25 mouse cellular contexts compared by ENCODE assay signal in the genomic region with DNA sequence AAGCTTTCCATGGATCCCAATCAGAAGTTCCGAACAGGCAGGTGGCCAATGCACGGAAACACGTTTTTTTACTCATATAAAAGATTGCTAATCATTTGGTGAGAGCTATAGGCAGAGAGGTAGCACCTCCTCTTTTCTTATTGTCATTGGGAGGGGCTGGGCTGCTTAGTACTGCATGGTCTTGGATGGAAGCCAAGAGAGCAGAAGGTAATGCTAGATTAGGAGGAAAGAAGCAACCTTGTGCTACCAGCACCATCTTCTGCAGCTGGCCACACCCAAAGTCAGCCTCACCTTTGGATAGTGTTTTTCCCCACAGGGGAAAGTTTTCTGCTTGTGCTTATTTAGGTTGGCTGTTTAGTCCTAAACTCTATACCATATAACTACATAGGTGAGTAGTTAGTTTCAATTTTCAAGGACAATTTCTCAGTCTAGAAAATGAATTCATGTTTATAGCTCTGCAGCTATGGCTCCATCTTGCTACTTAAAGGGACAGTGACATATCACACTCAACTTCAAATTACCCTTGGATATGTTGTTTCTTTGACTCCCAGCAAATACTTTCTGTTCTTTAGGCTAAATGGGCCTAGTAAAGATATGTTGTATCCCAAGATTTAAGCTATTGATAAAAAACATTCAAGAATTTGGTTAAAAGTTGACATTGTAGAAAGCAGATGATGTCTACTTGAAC.
A peak's percentile ranks its signal among the peaks of the same experiment; 100 is the strongest.
DNase-seq lines count a peak whose midpoint lies in the region; ATAC-seq and TF ChIP-seq lines count a peak whose summit lies in the region.
"Had no signal": no experiment of that assay in that cellular context is flagged by ENCODE, and none has a peak within 500 bp of the region (broad histone marks: within the 10 kb centered on the region; RNA-seq: fewer than 3 reads in every experiment).

No protein-coding gene starts in this region.

- H3K36me3 ChIP-seq in liver, embryonic 16.5 days (ENCODE audit: control insufficient read depth, insufficient read depth) = no peaks in the 10 kb centered on the region
- no peaks in the 10 kb centered on the region for H3K36me3 ChIP-seq in liver, postnatal 0 days (replicated peaks; ENCODE audit: insufficient read depth, low read length)
- no peaks in the 10 kb centered on the region for H3K36me3 ChIP-seq in stomach, postnatal 0 days (ENCODE audit: control insufficient read depth, insufficient read depth, low read length)
- H3K36me3 ChIP-seq: forebrain, embryonic 12.5 days; heart, embryonic 13.5 days; limb, embryonic 15.5 days; neural tube, embryonic 13.5 days had no signal

- no peak overlapping the region for H3K4me3 ChIP-seq in liver, embryonic 16.5 days (ENCODE audit: low read depth, low read length)
- no peak overlapping the region for H3K4me3 ChIP-seq in liver, postnatal 0 days (ENCODE audit: low read depth, low read length)
- H3K4me3 ChIP-seq in stomach, postnatal 0 days (ENCODE audit: low read depth, low read length) = no peak overlapping the region
- no peak overlapping the region for H3K4me3 ChIP-seq in lung, adult 2 months (replicated peaks; ENCODE audit: extremely low read depth, low read depth, low read length)
- H3K4me3 ChIP-seq: forebrain, embryonic 12.5 days; heart, embryonic 13.5 days; layer of hippocampus, adult 2 months; limb, embryonic 15.5 days; neural tube, embryonic 13.5 days had no signal

- DNase-seq in liver = no peak
- DNase-seq in liver, postnatal 0 days = peak; percentile 14
- DNase-seq in stomach, postnatal 0 days (ENCODE audit: low spot score) = peak; percentile 40
- DNase-seq in lung, adult 2 months = no peak
- no peak for DNase-seq in urinary bladder, postnatal 4 days (ENCODE audit: low spot score in 2 of 2)
- DNase-seq in cerebellum, adult 8-10 months = no peak
- DNase-seq: adrenal gland, adult 8-10 months; cerebellum, adult 11-12 months; cerebellum, postnatal 25 days; gastrocnemius, postnatal 14 days; heart, adult 18-20 months; kidney, adult 2 months; kidney, postnatal 10 days; layer of hippocampus, postnatal 36 days; midbrain, embryonic 14.5 days; thymus, postnatal 4 days had no signal

- H3K4me2 ChIP-seq in liver, embryonic 16.5 days (ENCODE audit: low read depth, low read length) = no peak overlapping the region
- H3K4me2 ChIP-seq in liver, postnatal 0 days (ENCODE audit: low read depth, low read length) = no peak overlapping the region
- no peak overlapping the region for H3K4me2 ChIP-seq in stomach, postnatal 0 days (replicated peaks; ENCODE audit: low read depth)
- H3K4me2 ChIP-seq: forebrain, embryonic 12.5 days; heart, embryonic 13.5 days; limb, embryonic 15.5 days; neural tube, embryonic 13.5 days had no signal

- no peaks in the 10 kb centered on the region for H3K27me3 ChIP-seq in liver, embryonic 16.5 days (ENCODE audit: control insufficient read depth, insufficient read depth, low read depth, low read length)
- H3K27me3 ChIP-seq in liver, postnatal 0 days (ENCODE audit: insufficient read depth, low read length) = no peaks in the 10 kb centered on the region
- H3K27me3 ChIP-seq in stomach, postnatal 0 days (ENCODE audit: control insufficient read depth, insufficient read depth, low read length) = no peaks in the 10 kb centered on the region
- H3K27me3 ChIP-seq: forebrain, embryonic 12.5 days; heart, embryonic 13.5 days; limb, embryonic 15.5 days; neural tube, embryonic 13.5 days had no signal

- TF ChIP-seq CTCF in liver, postnatal 0 days (IDR thresholded peaks at IDR 0.05; ENCODE audit: low read depth) = no peak
- TF ChIP-seq CTCF in stomach, postnatal 0 days (IDR thresholded peaks at IDR 0.05; ENCODE audit: low read depth) = no peak
- TF ChIP-seq CTCF in lung, adult 2 months (IDR thresholded peaks at IDR 0.05; ENCODE audit: insufficient read depth, low read length) = no peak

- TF ChIP-seq POLR2A in lung, adult 2 months (IDR thresholded peaks at IDR 0.05; ENCODE audit: borderline replicate concordance, extremely low read depth, low read depth, low read length) = no peak

- 64% methylated on average over 3 of the region's 3 CpGs for WGBS in liver, embryonic 16.5 days (ENCODE audit: insufficient replicate concordance)
- WGBS in liver, postnatal 0 days (ENCODE audit: insufficient replicate concordance) = 73% methylated on average over 3 of the region's 3 CpGs
- 68% methylated on average over 3 of the region's 3 CpGs for WGBS in stomach, postnatal 0 days
- 83% methylated on average over 3 of the region's 3 CpGs for WGBS in lung, adult 2 months

- H3K9me3 ChIP-seq in liver, embryonic 16.5 days (replicated peaks; ENCODE audit: control insufficient read depth, low read length) = no peaks in the 10 kb centered on the region
- no peaks in the 10 kb centered on the region for H3K9me3 ChIP-seq in liver, postnatal 0 days (ENCODE audit: low read length)
- H3K9me3 ChIP-seq in stomach, postnatal 0 days (ENCODE audit: control insufficient read depth, low read length) = no peaks in the 10 kb centered on the region
- H3K9me3 ChIP-seq: forebrain, embryonic 12.5 days; heart, embryonic 13.5 days; limb, embryonic 15.5 days; neural tube, embryonic 13.5 days had no signal

- H3K9ac ChIP-seq in liver, embryonic 16.5 days (ENCODE audit: low read depth, low read length) = no peak overlapping the region
- no peak overlapping the region for H3K9ac ChIP-seq in liver, postnatal 0 days (replicated peaks)
- no peak overlapping the region for H3K9ac ChIP-seq in stomach, postnatal 0 days (ENCODE audit: low read length)
- H3K9ac ChIP-seq: forebrain, embryonic 12.5 days; heart, embryonic 13.5 days; limb, embryonic 15.5 days; neural tube, embryonic 13.5 days had no signal

- no peak overlapping the region for H3K27ac ChIP-seq in liver, embryonic 16.5 days (ENCODE audit: low read length)
- H3K27ac ChIP-seq in liver, postnatal 0 days (ENCODE audit: low read depth) = no peak overlapping the region
- H3K27ac ChIP-seq in stomach, postnatal 0 days (replicated peaks) = no peak overlapping the region
- H3K27ac ChIP-seq: forebrain, embryonic 12.5 days; heart, embryonic 13.5 days; layer of hippocampus, adult 2 months; limb, embryonic 15.5 days; neural tube, embryonic 13.5 days had no signal

- TF ChIP-seq EP300 in liver, postnatal 0 days (IDR thresholded peaks at IDR 0.05; ENCODE audit: low read depth) = peak; percentile 80; the same call in 1 of the 2 replicates
- no peak for TF ChIP-seq EP300 in stomach, postnatal 0 days (optimal IDR thresholded peaks at IDR 0.05)

- no peaks in the 10 kb centered on the region for H3K4me1 ChIP-seq in liver, embryonic 16.5 days (ENCODE audit: control insufficient read depth, low read depth, low read length)
- H3K4me1 ChIP-seq in liver, postnatal 0 days (ENCODE audit: insufficient read depth) = no peaks in the 10 kb centered on the region; the same call in 1 of the 2 replicates
- no peaks in the 10 kb centered on the region for H3K4me1 ChIP-seq in stomach, postnatal 0 days (replicated peaks; ENCODE audit: control insufficient read depth, insufficient read depth)
- no peaks in the 10 kb centered on the region; the same call in 1 of the 2 replicates for H3K4me1 ChIP-seq in lung, adult 2 months (ENCODE audit: control insufficient read depth, insufficient read depth, low read length)
- H3K4me1 ChIP-seq: forebrain, embryonic 12.5 days; limb, embryonic 15.5 days; neural tube, embryonic 13.5 days had no signal

- peak; percentile 82 for ATAC-seq in liver, embryonic 16.5 days (ENCODE audit: low read depth)
- peak; percentile 59 for ATAC-seq in common myeloid progenitor, adult 5-6 weeks (replicated peaks; ENCODE audit: low read depth, poor library complexity, severe bottlenecking)
- ATAC-seq in liver, postnatal 0 days = peak; percentile 94
- ATAC-seq in stomach, postnatal 0 days (ENCODE audit: low FRiP score, low TSS enrichment) = peak; percentile 78
- ATAC-seq: hindbrain, embryonic 16.5 days; lung, postnatal 0 days had no signal

Comparison
In these comparisons a context has a peak if more than half of its experiments do, and no peak if none do; other contexts are left out.
1. DNase-seq: peak in liver, postnatal 0 days (single experiment) and stomach, postnatal 0 days (single experiment); none in liver (single experiment), lung, adult 2 months (single experiment), urinary bladder, postnatal 4 days (0 of 2) and cerebellum, adult 8-10 months (single experiment).
2. Peak in every context shown above with its lines, with median percentiles within 50 percentile points of each other: ATAC-seq.